Comparison of ENCODE assay signal across 8 mouse cellular contexts in genomic region chr10:117846260-117846632, GRCm38 (mm10). TPM values are rescaled to one million over a fixed set of nuclear protein-coding genes. Genes with fewer than 3 reads are reported as not detected.
DNase-seq lines count a peak whose midpoint lies in the region; ATAC-seq and TF ChIP-seq lines count a peak whose summit lies in the region.

No protein-coding gene starts in this region.

- H3K9ac ChIP-seq in limb, embryonic 13.5 days: peak overlapping the region; percentile 96
- peak overlapping the region; percentile 63; the same call in 1 of the 2 replicates for H3K9ac ChIP-seq in stomach, embryonic 15.5 days

- H3K4me1 ChIP-seq in cerebellum, adult 2 months (ENCODE audit: control insufficient read depth, insufficient read depth, low read length): no peaks in the 10 kb centered on the region; the same call in 1 of the 2 replicates
- peaks cover 7% of the 10 kb centered on the region; the same call in 1 of the 2 replicates for H3K4me1 ChIP-seq in thymus, adult 2 months (replicated peaks; ENCODE audit: control insufficient read depth, insufficient read depth, low read length)
- H3K4me1 ChIP-seq in limb, embryonic 13.5 days: peaks cover 23% of the 10 kb centered on the region
- peaks cover 16% of the 10 kb centered on the region for H3K4me1 ChIP-seq in stomach, embryonic 15.5 days

- peak overlapping the region; percentile 66 for H3K4me3 ChIP-seq in cerebellum, adult 2 months (replicated peaks; ENCODE audit: insufficient read depth, low read depth, low read length)
- peak overlapping the region; percentile 89 for H3K4me3 ChIP-seq in thymus, adult 2 months (ENCODE audit: control insufficient read depth, insufficient read depth, low read length)
- peak overlapping the region; percentile 90 for H3K4me3 ChIP-seq in limb, embryonic 13.5 days
- H3K4me3 ChIP-seq in stomach, embryonic 15.5 days (replicated peaks): peak overlapping the region; percentile 91

- H3K4me2 ChIP-seq in limb, embryonic 13.5 days (replicated peaks): peak overlapping the region; percentile 65
- peak overlapping the region; percentile 78 for H3K4me2 ChIP-seq in stomach, embryonic 15.5 days

- H3K27me3 ChIP-seq in cerebellum, adult 2 months (ENCODE audit: control insufficient read depth, insufficient read depth, low read length): no peaks in the 10 kb centered on the region
- H3K27me3 ChIP-seq in thymus, adult 2 months (ENCODE audit: control insufficient read depth, insufficient read depth, low read length): no peaks in the 10 kb centered on the region
- no peaks in the 10 kb centered on the region for H3K27me3 ChIP-seq in limb, embryonic 13.5 days
- no peaks in the 10 kb centered on the region for H3K27me3 ChIP-seq in stomach, embryonic 15.5 days (replicated peaks)

- H3K36me3 ChIP-seq in thymus, adult 2 months (ENCODE audit: control insufficient read depth, insufficient read depth, low read length): no peaks in the 10 kb centered on the region
- no peaks in the 10 kb centered on the region for H3K36me3 ChIP-seq in limb, embryonic 13.5 days
- no peaks in the 10 kb centered on the region for H3K36me3 ChIP-seq in stomach, embryonic 15.5 days

- no peak for TF ChIP-seq CTCF in cerebellum, adult 2 months (IDR thresholded peaks at IDR 0.05; ENCODE audit: borderline replicate concordance, insufficient read depth, low read depth, low read length)
- no peak; the same call in 1 of the 2 replicates for TF ChIP-seq CTCF in thymus, adult 2 months (IDR thresholded peaks at IDR 0.05; ENCODE audit: borderline replicate concordance, control insufficient read depth, extremely low read depth, insufficient read depth, low read length, poor library complexity)

- under 1% methylated on average over 21 of the region's 21 CpGs for WGBS in cerebellum, adult 2 months
- 2% methylated on average over 21 of the region's 21 CpGs for WGBS in thymus, adult 2 months
- WGBS in limb, embryonic 13.5 days: under 1% methylated on average over 21 of the region's 21 CpGs
- WGBS in stomach, embryonic 15.5 days: under 1% methylated on average over 21 of the region's 21 CpGs

- peak overlapping the region; percentile 56 for H3K27ac ChIP-seq in cerebellum, adult 2 months (ENCODE audit: insufficient read depth, low read length)
- H3K27ac ChIP-seq in thymus, adult 2 months (ENCODE audit: control insufficient read depth, insufficient read depth, low read length): peak overlapping the region; percentile 19; the same call in 1 of the 2 replicates
- H3K27ac ChIP-seq in limb, embryonic 13.5 days: peak overlapping the region; percentile 98
- H3K27ac ChIP-seq in stomach, embryonic 15.5 days: peak overlapping the region; percentile 99

- TF ChIP-seq POLR2A in cerebellum, adult 2 months (IDR thresholded peaks at IDR 0.05; ENCODE audit: borderline replicate concordance, insufficient read depth, low read length): no peak
- no peak for TF ChIP-seq POLR2A in thymus, adult 2 months (IDR thresholded peaks at IDR 0.05; ENCODE audit: control insufficient read depth, extremely low read depth, insufficient read depth, low read length, poor library complexity)

- ATAC-seq in limb, embryonic 13.5 days (ENCODE audit: low FRiP score, low read depth): peak; percentile 92
- peak; percentile 75 for ATAC-seq in stomach, embryonic 15.5 days (ENCODE audit: insufficient read depth, low FRiP score, low read depth)

- no peak for DNase-seq in cerebellum, adult 2 months
- no peak for DNase-seq in cerebellum, adult 9-10 months
- DNase-seq in thymus, adult 2 months: no peak
- no peak for DNase-seq in thymus, postnatal 36 days
- no peak for DNase-seq in ovary, postnatal 36 days (ENCODE audit: low spot score)
- no peak for DNase-seq in gastrocnemius, adult 18-20 months (ENCODE audit: low spot score)

- H3K9me3 ChIP-seq in limb, embryonic 13.5 days: no peaks in the 10 kb centered on the region
- no peaks in the 10 kb centered on the region for H3K9me3 ChIP-seq in stomach, embryonic 15.5 days

RNA-seq across cellular contexts. Expression of gene Rap1b, which starts 0.4 kb away (rescaled TPM):
- 48.8 and 49.1 TPM in 2 replicates for polyA plus RNA-seq in cerebellum, adult 2 months (2012; rRNA removed)
- 59.8 and 60.9 TPM in 2 replicates for polyA plus RNA-seq in thymus, adult 2 months (2012; rRNA removed)
- 173 and 176 TPM in 2 replicates for polyA plus RNA-seq in limb, embryonic 13.5 days (2015; fragmentation: Nextera tagmentation; extraction: Ambion mirVana)
- 177 and 188 TPM in 2 replicates for polyA plus RNA-seq in stomach, embryonic 15.5 days (2015; fragmentation: Nextera tagmentation; extraction: Ambion mirVana)
- 10 to 100 TPM; 18.7 to 24.9 TPM for total RNA-seq in gastrocnemius, adult 18-20 months (2021)

RNA-seq across cellular contexts. Expression of gene Nup107, which starts 53.7 kb away (rescaled TPM):
- polyA plus RNA-seq in cerebellum, adult 2 months (2012; rRNA removed): 15.0 and 16.0 TPM in 2 replicates
- 21.4 and 26.1 TPM in 2 replicates for polyA plus RNA-seq in thymus, adult 2 months (2012; rRNA removed)
- 68.9 and 71.2 TPM in 2 replicates for polyA plus RNA-seq in limb, embryonic 13.5 days (2015; fragmentation: Nextera tagmentation; extraction: Ambion mirVana)
- polyA plus RNA-seq in stomach, embryonic 15.5 days (2015; fragmentation: Nextera tagmentation; extraction: Ambion mirVana): 53.3 and 64.8 TPM in 2 replicates
- 1 to 10 TPM; 5.5 to 5.6 TPM for total RNA-seq in gastrocnemius, adult 18-20 months (2021)

Comparison
In these comparisons a context has a peak if more than half of its experiments do, and no peak if none do; other contexts are left out.
1. H3K27ac ChIP-seq: peak in every context shown above with its lines; median percentile 99 in stomach, embryonic 15.5 days; 98 in limb, embryonic 13.5 days; 56 in cerebellum, adult 2 months; 19 in thymus, adult 2 months.